Mouse (Mus musculus) forelimb bud, embryonic 11.5 days (tissue): ENCODE results near the gene Adssl1.

Experiments used
- DNase-seq: peaks from one replicate; pipeline ENCODE4 v3.0.0-alpha.2; 2012; ENCODE audit warnings: low read depth, low spot score

Adssl1 gene

GRCm38 (mm10) chr12:112621900-112622299 is 2.1 kb downstream of the Adssl1 start:
- no peak for DNase-seq

- DNase-seq = peak; percentile 58
Measured at GRCm38 (mm10) chr12:112623742-112624141, 3.9 kb downstream of the Adssl1 start.

- no peak for DNase-seq
Measured at GRCm38 (mm10) chr12:112625700-112626099, 5.9 kb downstream of the Adssl1 start.

- DNase-seq = no peak
Measured at GRCm38 (mm10) chr12:112626455-112626854, 6.6 kb downstream of the Adssl1 start.

- DNase-seq = no peak
Measured at GRCm38 (mm10) chr12:112627097-112627881, 7.4 kb downstream of the Adssl1 start.

GRCm38 (mm10) chr12:112628197-112628596 is 8.4 kb downstream of the Adssl1 start:
- DNase-seq = no peak

GRCm38 (mm10) chr12:112628928-112629721 is 9.3 kb downstream of the Adssl1 start:
- no peak for DNase-seq

- no peak for DNase-seq
Measured at GRCm38 (mm10) chr12:112630029-112630428, 10.2 kb downstream of the Adssl1 start.

GRCm38 (mm10) chr12:112630796-112631195 is 11.0 kb downstream of the Adssl1 start:
- no peak for DNase-seq

GRCm38 (mm10) chr12:112631472-112631871 is 11.6 kb downstream of the Adssl1 start:
- no peak for DNase-seq

- DNase-seq = no peak
Measured at GRCm38 (mm10) chr12:112632084-112632777, 12.4 kb downstream of the Adssl1 start.

- DNase-seq = no peak
Measured at GRCm38 (mm10) chr12:112632907-112633306, 13.1 kb downstream of the Adssl1 start.

GRCm38 (mm10) chr12:112633686-112634085 is 13.8 kb downstream of the Adssl1 start:
- DNase-seq = no peak

GRCm38 (mm10) chr12:112639526-112639925 is 19.7 kb downstream of the Adssl1 start:
- DNase-seq = no peak

- DNase-seq = no peak
Measured at GRCm38 (mm10) chr12:112643126-112643525, 23.3 kb downstream of the Adssl1 start.

- DNase-seq = peak; percentile 99
Measured at GRCm38 (mm10) chr12:112644180-112644854, 24.5 kb downstream of the Adssl1 start, which contains the start of gene Siva1. Siva1 (plus strand) TSS chr12:112644679.

- no peak for DNase-seq
Measured at GRCm38 (mm10) chr12:112644855-112645506, 25.1 kb downstream of the Adssl1 start.

GRCm38 (mm10) chr12:112646139-112646538 is 26.3 kb downstream of the Adssl1 start:
- DNase-seq = no peak

GRCm38 (mm10) chr12:112648081-112648480 is 28.2 kb downstream of the Adssl1 start:
- no peak for DNase-seq

GRCm38 (mm10) chr12:112651778-112652439 is 32.1 kb downstream of the Adssl1 start:
- DNase-seq = no peak
